Mouse (Mus musculus): Measurements from ENCODE around the gene Gm10961.

- no peak for TF ChIP-seq CTCF (IDR thresholded peaks at IDR 0.05; ENCODE audit: insufficient read depth, low read length)
- TF ChIP-seq POLR2A (IDR thresholded peaks at IDR 0.05; ENCODE audit: borderline replicate concordance, extremely low read depth, low read depth, low read length): no peak
Observed at GRCm38 (mm10) chr3:107668786-107669185, 37.7 kb downstream of the Gm10961 start.

Measured in lung, adult 2 months (tissue).